Mouse (Mus musculus) heart, adult 11 months (tissue): Measurements from ENCODE around the gene Mob3b.
"Not testable (repeated sequence)": the region's sequence is repeated elsewhere in the genome, so short reads cannot be mapped to it uniquely, and the experiment has no call there.

Experiments
- DNase-seq: peaks from one replicate; pipeline ENCODE4 v3.0.0; 2022

The Mob3b gene

GRCm38 (mm10) chr4:34963999-34964398 lies 193.3 kb downstream of the Mob3b start:
- DNase-seq, result peak; percentile 85

- peak; percentile 82 for DNase-seq
Observed at GRCm38 (mm10) chr4:34960781-34961560, 196.3 kb downstream of the Mob3b start.

GRCm38 (mm10) chr4:34959477-34959876 lies 197.8 kb downstream of the Mob3b start:
- peak; percentile 93 for DNase-seq

GRCm38 (mm10) chr4:34958155-34959028 lies 198.9 kb downstream of the Mob3b start:
- DNase-seq, result peak; percentile 94

GRCm38 (mm10) chr4:34953716-34954115 lies 203.6 kb downstream of the Mob3b start:
- DNase-seq, result peak; percentile 76

GRCm38 (mm10) chr4:34947181-34947580 lies 210.1 kb downstream of the Mob3b start:
- DNase-seq, result no peak

- peak; percentile 85 for DNase-seq
Observed at GRCm38 (mm10) chr4:34941046-34941445, 216.2 kb downstream of the Mob3b start.

- not testable (repeated sequence) for DNase-seq
Observed at GRCm38 (mm10) chr4:34928386-34928785, 228.9 kb downstream of the Mob3b start.

GRCm38 (mm10) chr4:34922177-34922870 lies 235.0 kb downstream of the Mob3b start:
- DNase-seq, result peak; percentile 78

GRCm38 (mm10) chr4:34917400-34917799 lies 239.9 kb downstream of the Mob3b start:
- no peak for DNase-seq

GRCm38 (mm10) chr4:34912171-34912570 lies 245.1 kb downstream of the Mob3b start:
- DNase-seq, result no peak

GRCm38 (mm10) chr4:34911401-34911800 lies 245.9 kb downstream of the Mob3b start:
- no peak for DNase-seq

GRCm38 (mm10) chr4:34908127-34908526 lies 249.2 kb downstream of the Mob3b start:
- DNase-seq, result peak; percentile 97

GRCm38 (mm10) chr4:34907026-34907425 lies 250.3 kb downstream of the Mob3b start:
- DNase-seq, result no peak

- no peak for DNase-seq
Observed at GRCm38 (mm10) chr4:34906151-34906550, 251.1 kb downstream of the Mob3b start.

- no peak for DNase-seq
Observed at GRCm38 (mm10) chr4:34905396-34905795, 251.9 kb downstream of the Mob3b start.

- DNase-seq, result not testable (repeated sequence)
Observed at GRCm38 (mm10) chr4:34901582-34901981, 255.7 kb downstream of the Mob3b start.

GRCm38 (mm10) chr4:34901166-34901565 lies 256.1 kb downstream of the Mob3b start:
- DNase-seq, result peak; percentile 10

GRCm38 (mm10) chr4:34900155-34900554 lies 257.1 kb downstream of the Mob3b start:
- DNase-seq, result peak; percentile 68

GRCm38 (mm10) chr4:34899322-34899721 lies 258.0 kb downstream of the Mob3b start:
- DNase-seq, result peak; percentile 53
